Mouse (Mus musculus): ENCODE data around the gene Lgals2.

Lgals2 gene

DNA sequence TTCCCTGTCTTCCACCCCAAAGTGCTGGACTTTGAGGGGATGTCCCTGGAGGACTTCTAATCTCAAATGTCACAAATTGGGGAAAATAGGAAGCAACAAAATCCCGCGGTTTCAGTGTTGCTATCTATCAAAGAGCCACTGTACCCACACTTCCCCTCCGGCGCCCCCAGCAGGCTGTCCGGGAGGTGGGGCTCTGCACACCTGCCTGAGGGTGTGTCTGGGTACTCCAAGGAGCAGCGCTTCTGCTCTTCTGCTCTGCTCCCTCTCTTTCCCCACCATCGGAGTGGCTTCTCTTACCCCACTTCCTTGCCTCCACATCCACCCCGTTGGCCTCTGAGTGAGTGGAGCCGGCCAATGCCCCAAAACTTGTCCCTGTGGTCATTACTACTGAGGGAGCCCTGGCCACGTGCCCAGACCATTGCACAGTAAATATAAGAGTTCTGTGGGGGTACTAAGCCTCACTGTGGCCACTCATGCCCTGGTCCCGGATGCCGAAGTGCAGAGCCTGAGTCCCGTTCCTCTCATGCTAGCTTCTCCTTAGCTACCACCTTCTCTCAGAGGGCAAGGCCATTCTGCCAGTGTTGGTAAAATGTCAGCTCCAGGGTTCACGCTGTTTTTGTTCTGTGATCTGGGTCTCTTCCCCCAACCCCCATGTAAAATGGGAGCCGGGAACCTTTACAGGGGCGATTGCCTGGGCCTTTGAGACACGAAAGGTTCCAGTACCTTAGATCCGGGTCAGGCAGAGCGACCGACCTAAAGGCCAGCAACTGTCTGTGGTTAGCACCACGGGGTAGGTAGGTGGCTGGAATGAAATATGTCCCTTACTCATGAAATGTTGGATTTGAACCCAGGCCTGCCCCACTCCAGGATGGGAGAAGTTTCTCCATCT is 11.5 kb downstream of the Lgals2 start:
- DNase-seq (ENCODE audit: low spot score in 2 of 2), result no peak

GRCm38 (mm10) chr15:78842371-78843163 is 12.8 kb downstream of the Lgals2 start, which contains the start of gene Cdc42ep1:
Gene Cdc42ep1 (plus strand): TSS chr15:78842624.
- no peak for DNase-seq (ENCODE audit: low spot score in 2 of 2)

DNA sequence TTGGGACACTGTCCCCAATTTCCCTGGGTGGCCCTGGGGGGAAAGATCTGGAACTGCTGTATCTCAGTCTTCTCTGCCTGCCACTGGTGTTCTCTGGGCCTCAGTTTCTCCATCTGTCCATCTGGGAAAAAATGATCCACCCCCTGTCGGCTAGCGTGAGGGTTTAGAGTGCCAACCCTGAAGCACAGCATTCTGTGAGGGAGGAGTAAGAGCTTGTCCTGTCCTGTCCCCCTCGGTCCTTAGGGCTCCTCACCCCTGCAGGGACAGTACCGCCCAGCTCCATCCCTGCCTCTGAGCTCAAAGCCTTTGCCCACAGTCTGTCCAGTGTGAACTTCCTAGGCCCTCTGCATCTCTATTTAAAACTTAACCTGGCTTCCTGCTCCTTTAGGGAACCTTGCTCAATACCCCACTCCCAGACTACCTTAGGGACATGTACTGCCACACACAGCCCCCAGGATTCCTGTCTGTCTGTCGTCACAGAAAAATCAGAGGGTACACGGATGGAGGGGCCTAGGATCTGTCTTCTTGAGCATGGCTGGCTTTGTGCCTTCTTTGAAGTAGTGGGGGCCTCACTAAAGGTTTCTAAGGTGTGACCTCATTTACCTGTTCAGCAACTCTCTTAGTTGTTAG is 14.1 kb downstream of the Lgals2 start:
- no peak for DNase-seq (ENCODE audit: low spot score in 2 of 2)

DNA sequence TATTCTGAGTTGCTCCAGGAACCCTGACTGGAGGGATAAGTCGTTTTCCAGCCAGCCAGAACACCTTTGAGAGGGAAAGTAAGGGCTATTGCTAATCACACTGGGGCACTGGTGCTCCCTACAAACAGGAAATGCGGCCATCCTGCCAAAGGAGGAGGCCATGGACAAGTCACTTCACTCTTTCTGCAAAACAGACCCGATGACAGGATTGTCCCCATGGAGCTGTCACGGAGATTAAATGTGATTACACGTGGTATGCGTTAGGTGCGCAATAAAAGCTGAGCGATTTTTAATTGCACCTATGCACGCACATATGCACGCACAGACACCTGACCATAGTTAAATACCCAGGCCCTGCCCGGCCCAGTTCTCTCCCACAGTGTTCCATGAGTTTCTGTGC is 14.6 kb downstream of the Lgals2 start:
- no peak for DNase-seq (ENCODE audit: low spot score in 2 of 2)

- DNase-seq (ENCODE audit: low spot score in 2 of 2), result no peak
Measured at GRCm38 (mm10) chr15:78840241-78840640, 15.1 kb downstream of the Lgals2 start.

GRCm38 (mm10) chr15:78839744-78840143 is 15.6 kb downstream of the Lgals2 start:
- DNase-seq (ENCODE audit: low spot score in 2 of 2), result no peak

- DNase-seq (ENCODE audit: low spot score in 2 of 2), result no peak
Measured at GRCm38 (mm10) chr15:78836086-78836621, 19.2 kb downstream of the Lgals2 start.

DNA sequence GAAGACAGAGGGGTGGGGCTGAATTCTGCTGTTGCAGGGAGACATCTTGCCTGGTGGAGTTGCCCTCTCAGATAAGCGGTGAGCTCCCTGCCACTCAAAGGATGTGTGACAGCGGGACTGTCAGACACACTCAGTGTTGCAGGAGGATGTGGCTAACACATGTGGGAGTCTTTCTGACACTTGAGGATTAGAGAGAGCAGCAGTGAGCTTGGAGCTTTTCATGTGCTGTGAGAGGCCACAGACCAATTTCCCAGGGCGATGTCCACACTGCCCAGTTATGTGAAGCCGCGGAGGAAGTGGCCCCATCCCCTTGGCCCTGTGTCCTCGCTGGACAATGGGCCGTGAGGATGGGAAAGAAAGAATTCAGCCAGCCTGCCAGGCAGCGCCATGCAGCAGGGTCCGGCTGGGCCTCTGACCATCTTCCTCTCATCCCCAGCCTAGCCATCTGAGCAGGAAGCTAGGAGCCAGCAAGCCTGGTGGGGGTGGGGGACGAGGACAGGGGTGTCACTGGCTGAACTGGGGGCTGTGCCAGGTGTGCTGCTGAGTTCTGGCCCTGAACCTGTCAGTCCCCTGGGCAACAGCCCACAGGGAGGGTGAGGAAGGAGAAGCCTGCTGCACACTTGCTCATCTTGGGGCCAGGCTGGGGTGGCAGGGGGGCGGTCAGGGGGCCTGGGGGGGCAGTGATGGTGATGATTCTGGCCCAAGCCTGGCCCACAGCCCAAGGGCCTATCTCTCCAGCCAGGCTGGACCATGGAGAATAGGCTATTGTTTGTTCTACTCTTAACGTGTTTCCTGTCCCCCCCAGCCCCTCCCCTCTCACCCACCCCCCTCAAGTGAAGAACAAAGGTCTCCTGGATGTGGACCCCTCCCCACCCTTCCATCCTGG is 19.9 kb downstream of the Lgals2 start:
- DNase-seq (ENCODE audit: low spot score in 2 of 2), result no peak

- no peak for DNase-seq (ENCODE audit: low spot score in 2 of 2)
Measured at GRCm38 (mm10) chr15:78834233-78835005, 20.9 kb downstream of the Lgals2 start.

- no peak for DNase-seq (ENCODE audit: low spot score in 2 of 2)
Measured at GRCm38 (mm10) chr15:78833582-78833981, 21.7 kb downstream of the Lgals2 start.

DNA sequence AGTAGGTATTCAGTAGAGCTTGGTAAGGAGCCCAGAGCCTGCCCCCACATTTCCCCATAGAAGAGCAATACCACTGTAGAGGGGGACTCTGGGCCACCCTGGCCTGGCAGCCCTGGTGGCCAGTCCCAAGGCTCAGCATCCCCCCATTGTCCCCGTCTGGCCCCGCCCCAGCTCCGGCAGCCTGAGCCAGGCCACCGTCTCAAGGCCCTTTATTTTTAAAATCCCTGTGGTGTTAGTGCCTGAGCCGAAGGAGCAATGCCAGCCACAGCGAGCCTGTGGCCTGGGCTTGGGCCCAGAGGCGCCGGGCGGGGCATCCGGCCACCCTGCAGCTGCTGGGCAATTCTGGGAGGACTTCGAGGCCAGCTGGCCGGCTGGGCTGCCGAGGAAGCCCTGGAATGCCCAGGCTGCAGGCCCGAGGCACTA is 22.6 kb downstream of the Lgals2 start:
- DNase-seq (ENCODE audit: low spot score in 2 of 2), result no peak

DNA sequence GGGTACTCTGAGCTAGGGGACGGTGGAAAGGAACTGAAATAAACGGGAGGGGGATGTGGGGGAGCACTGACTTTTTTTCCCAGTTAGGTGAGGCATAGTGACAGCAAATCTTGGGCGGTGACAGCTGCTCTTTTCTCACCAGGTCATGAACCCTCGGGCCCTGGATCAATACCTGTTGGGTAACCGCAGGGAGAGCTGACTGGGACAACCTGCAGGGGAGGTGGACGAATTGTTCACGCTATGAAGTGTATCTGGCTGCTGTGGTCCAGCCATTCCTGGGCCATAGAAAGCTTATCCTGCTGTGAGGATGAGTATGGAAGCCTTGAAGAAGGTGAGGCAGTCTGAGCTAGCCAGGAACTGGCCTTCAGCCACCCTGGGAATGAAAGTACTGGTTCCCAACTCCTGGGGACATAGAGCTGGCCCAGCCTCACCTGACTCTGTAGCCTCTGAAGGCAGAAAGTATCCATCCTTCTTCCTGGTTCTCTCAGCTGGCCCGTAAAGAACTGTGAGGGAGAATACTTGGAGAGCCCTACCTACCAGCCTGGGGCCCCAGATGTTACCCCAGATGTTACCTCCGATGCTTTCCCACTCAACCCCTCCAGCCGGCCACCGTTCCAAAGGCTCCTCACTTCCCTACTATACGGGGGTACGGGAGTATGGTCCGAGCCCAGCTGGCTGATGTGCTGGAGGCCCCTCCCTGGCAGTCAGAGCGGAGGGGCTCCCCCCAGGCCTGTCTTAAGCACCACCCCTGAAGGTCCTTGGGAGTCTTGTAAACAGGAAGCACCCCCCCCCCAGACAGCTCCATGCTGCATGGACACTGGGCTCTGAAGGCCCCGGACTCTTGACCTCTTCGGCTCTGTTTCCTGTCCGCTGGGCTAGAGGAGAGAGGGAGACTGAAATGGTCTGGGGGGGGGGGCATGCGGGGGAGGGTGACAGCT is 23.3 kb downstream of the Lgals2 start:
- DNase-seq (ENCODE audit: low spot score in 2 of 2), result no peak

DNA sequence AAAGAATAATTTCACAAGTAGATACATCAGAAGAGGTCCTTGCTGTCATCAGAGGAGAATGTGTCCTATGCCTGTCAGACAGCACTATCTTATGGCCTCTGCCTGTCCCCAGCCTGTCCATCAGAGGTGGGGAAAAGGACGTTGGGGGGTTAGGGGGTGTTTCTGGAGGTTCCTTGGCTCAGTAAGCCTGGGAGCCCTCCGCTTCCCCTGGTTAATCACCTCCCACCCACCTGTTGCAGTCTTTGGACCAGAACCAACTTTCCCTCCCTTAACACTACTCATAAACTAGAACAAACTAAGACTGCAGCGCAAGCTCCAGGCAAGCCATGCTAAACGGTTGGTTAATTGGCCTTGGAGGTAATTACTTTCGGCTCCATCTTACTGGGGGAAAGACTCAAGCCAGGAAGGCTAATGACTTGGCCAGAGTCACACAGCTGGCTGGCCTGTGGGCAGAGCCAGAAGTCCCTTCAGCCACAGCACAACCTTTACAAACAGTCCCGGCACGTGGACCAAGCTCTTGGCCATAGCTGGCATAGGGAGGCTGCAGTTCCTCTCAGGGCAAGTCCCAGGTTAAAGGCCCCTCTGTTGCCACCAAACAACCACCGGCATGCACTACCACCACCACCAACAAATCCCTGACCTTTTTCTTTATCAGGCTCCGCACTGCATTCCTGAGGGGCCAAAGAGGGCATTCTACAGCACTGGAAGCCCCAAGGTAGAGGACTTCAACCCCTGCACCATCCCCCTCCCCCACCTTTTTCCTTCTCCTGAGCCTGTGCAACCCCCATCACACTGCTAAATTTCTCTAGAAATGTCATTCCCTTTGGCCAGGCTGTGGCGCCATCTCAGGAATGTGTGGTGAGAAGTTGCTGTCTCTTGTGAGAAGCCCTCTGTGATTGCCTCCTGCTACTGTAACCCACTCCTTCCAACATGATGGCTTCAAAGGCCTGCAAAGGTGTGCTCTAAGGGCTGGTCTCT is 24.3 kb downstream of the Lgals2 start:
- no peak for DNase-seq (ENCODE audit: low spot score in 2 of 2)

DNA sequence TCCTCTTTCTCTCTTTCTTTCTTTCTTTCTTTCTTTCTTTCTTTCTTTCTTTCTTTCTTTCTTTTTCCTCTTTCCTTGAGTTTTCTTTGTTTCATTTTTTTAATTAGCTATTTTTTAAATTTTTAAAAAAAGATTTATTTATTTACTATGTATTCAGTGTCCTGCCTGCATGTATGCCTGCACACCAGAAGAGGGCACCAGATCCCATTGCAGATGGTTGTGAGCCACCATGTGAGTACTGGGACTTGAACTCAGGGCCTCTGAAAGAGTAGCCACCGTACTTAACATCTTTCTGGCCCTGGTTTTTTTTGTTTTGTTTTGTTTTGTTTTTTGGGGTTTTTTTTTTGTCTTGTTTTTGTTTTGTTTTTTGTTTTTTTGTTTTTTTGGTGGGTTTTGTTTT is 25.7 kb downstream of the Lgals2 start:
- DNase-seq (ENCODE audit: low spot score in 2 of 2), result no peak

GRCm38 (mm10) chr15:78828315-78828714 is 27.0 kb downstream of the Lgals2 start:
- no peak for DNase-seq (ENCODE audit: low spot score in 2 of 2)

DNA sequence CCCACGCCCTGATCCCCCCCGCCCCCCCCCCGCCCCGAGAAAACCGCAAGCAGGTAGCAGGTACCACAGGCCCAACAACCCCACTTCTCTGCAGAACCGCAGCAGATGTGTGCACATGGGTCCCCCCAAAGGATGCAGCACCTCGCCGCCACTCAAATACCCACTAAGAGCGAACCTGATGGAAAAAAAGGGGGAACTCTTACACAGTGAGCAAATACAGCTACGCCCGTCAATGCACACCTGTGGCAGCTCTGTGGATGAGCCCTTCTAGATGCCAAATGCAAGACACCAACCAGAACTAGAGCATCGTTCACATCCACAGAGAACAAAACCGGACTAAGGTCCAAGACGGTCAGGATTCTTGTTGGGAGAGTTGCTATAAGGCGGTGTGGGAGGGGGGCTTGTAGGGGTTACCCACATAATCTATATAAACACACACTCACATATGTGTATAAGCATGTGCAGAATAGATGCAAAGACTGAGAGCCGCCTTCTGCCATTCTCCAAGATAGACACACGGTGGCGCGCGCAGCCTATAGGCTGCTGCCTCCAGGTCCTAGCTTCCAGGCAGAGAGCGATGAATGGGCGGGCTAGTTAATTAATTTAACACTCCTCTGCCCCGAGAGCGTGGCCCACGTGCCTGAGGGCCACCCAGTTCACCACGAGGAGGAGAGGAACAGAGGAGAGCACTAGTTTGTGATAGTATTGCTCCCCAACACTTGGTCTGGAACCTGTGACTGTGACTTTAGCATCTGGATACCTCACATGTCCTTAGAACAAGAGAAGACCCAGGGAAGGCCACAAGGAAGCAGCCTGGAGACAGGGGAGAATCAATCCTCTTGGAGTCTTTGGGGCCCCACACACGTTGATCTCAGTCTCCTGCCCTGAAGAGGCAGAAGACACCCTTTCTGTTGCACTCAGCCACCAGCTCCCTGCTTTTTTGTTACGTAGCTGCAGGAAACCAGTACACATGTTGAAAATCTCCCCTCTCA is 28.8 kb downstream of the Lgals2 start:
- DNase-seq (ENCODE audit: low spot score in 2 of 2), result peak; percentile 53 to 82

DNA sequence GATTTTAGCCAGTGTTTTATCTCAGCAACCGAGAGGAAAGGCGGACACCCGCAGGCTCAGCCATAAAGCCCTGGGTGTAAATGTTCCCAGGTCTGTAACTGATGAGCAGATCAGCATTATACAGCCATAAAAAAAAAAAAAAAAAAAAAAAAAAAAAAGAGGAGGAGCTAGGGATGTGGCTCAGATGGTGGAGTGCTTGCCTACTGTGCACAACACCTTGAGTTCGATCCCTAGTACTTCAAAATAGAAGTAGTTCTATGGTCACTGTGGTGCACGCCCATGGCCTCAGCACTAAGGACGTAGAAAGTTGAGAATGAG is 39.3 kb downstream of the Lgals2 start:
- DNase-seq (ENCODE audit: low spot score in 2 of 2), result no peak
